Mouse (Mus musculus) cerebellum, adult 11 months (tissue): ENCODE measurements at regions not wholly inside any gene's neighbourhood (a gene's known extent, or its start where the extent isn't known, plus 50 kb on each side); places are given as distances from the start of the nearest gene placed in this dataset.

Source experiments
- DNase-seq: peaks from one replicate; pipeline ENCODE4 v3.0.0; 2022

GRCm38 (mm10) chr16:42808864-42809263, 66.8 kb upstream of the Zbtb20 start:
- no peak for DNase-seq

- DNase-seq, result no peak
Observed at GRCm38 (mm10) chr16:42807536-42807935, 68.1 kb upstream of the Zbtb20 start.

- DNase-seq, result no peak
Observed at GRCm38 (mm10) chr16:42803609-42804008, 72.1 kb upstream of the Zbtb20 start.

GRCm38 (mm10) chr16:42792571-42792970, 83.1 kb upstream of the Zbtb20 start:
- DNase-seq, result peak; percentile 59

- DNase-seq, result no peak
Observed at GRCm38 (mm10) chr16:42784712-42785111, 91.0 kb upstream of the Zbtb20 start.

GRCm38 (mm10) chr16:42784031-42784430, 91.7 kb upstream of the Zbtb20 start:
- no peak for DNase-seq

GRCm38 (mm10) chr16:42782091-42782679, 93.5 kb upstream of the Zbtb20 start:
- DNase-seq, result peak; percentile 26

GRCm38 (mm10) chr16:42781096-42782071, 94.3 kb upstream of the Zbtb20 start:
- no peak for DNase-seq

- no peak for DNase-seq
Observed at GRCm38 (mm10) chr16:42779957-42780356, 95.7 kb upstream of the Zbtb20 start.

- DNase-seq, result no peak
Observed at GRCm38 (mm10) chr16:42772640-42773039, 103.0 kb upstream of the Zbtb20 start.

GRCm38 (mm10) chr16:42770199-42770598, 105.5 kb upstream of the Zbtb20 start:
- no peak for DNase-seq

GRCm38 (mm10) chr16:42748681-42749080, 127.0 kb upstream of the Zbtb20 start:
- no peak for DNase-seq

- DNase-seq, result no peak
Observed at GRCm38 (mm10) chr16:42745943-42746675, 129.6 kb upstream of the Zbtb20 start.

- no peak for DNase-seq
Observed at GRCm38 (mm10) chr16:42743538-42743937, 132.1 kb upstream of the Zbtb20 start.

- no peak for DNase-seq
Observed at GRCm38 (mm10) chr16:42743120-42743519, 132.6 kb upstream of the Zbtb20 start.

GRCm38 (mm10) chr16:42727826-42728225, 147.9 kb upstream of the Zbtb20 start:
- no peak for DNase-seq

- no peak for DNase-seq
Observed at GRCm38 (mm10) chr16:42719915-42720314, 155.8 kb upstream of the Zbtb20 start.

- DNase-seq, result no peak
Observed at GRCm38 (mm10) chr16:42718452-42718851, 157.2 kb upstream of the Zbtb20 start.

GRCm38 (mm10) chr16:42717828-42718412, 157.8 kb upstream of the Zbtb20 start:
- no peak for DNase-seq

GRCm38 (mm10) chr16:42717075-42717827, 158.4 kb upstream of the Zbtb20 start:
- DNase-seq, result no peak

GRCm38 (mm10) chr16:42702676-42703075, 173.0 kb upstream of the Zbtb20 start:
- no peak for DNase-seq

GRCm38 (mm10) chr16:42681196-42681595, 194.5 kb upstream of the Zbtb20 start:
- DNase-seq, result no peak
